Mouse (Mus musculus) lung, embryonic 16.5 days (tissue): ENCODE data around the gene Mphosph9. TPM values are rescaled to one million over a fixed set of nuclear protein-coding genes. Genes with fewer than 3 reads are reported as not detected.

Source experiments
- ATAC-seq: fragments of 200-750 bp; cut with Nextera tagmentation; 2 replicates; pipeline ENCODE4 v1.8.0; 2017; ENCODE audit warnings: low read depth, mild to moderate bottlenecking, moderate library complexity
- H3K27ac ChIP-seq: fragments of 300-500 bp; sonication (generic); 2 replicates; pipeline ENCODE4 v1.5.1; 2014; ENCODE audit warnings: mild to moderate bottlenecking, control low read depth, low read length
- H3K27me3 ChIP-seq: fragments of 300-500 bp; sonication (generic); 2 replicates; pipeline ENCODE4 v1.6.1; 2014; ENCODE audit warnings: low read depth, low read length, mixed read lengths; ENCODE audit not compliant: control insufficient read depth, insufficient read depth
- H3K36me3 ChIP-seq: fragments of 300-500 bp; sonication (generic); 2 replicates; pipeline ENCODE4 v1.6.1; 2014; ENCODE audit warnings: low read length; ENCODE audit not compliant: control insufficient read depth, insufficient read depth
- H3K4me1 ChIP-seq: fragments of 300-500 bp; sonication (generic); replicated peaks from 2 replicates; pipeline ENCODE4 v1.6.1; 2014; ENCODE audit warnings: low read length, mixed read lengths; ENCODE audit not compliant: control insufficient read depth, insufficient read depth
- H3K4me2 ChIP-seq: fragments of 300-500 bp; sonication (generic); 2 replicates; pipeline ENCODE4 v1.6.1; 2014; ENCODE audit warnings: low read depth, low read length, control low read depth
- H3K4me3 ChIP-seq: fragments of 300-500 bp; sonication (generic); 2 replicates; pipeline ENCODE4 v1.5.1; 2014; ENCODE audit warnings: mild to moderate bottlenecking, low read length, control low read depth
- H3K9ac ChIP-seq: fragments of 300-500 bp; sonication (generic); 2 replicates; pipeline ENCODE4 v1.6.1; 2014; ENCODE audit warnings: low read length, control low read depth
- H3K9me3 ChIP-seq: fragments of 300-500 bp; sonication (generic); 2 replicates; pipeline ENCODE4 v1.6.1; 2016; ENCODE audit warnings: low read length; ENCODE audit not compliant: control insufficient read depth
- WGBS: fragments of 180-500 bp; shearing (Covaris S2); extraction: QIAGEN DNeasy Blood & Tissue Kit; methylation state at CpG from one replicate; pipeline ENCODE4 v1.1.7; 2014; 5-methylcytosine and 5-hydroxymethylcytosine counted together
- polyA plus RNA-seq: library from polyadenylated mRNA; unstranded; fragments of >200 nt; fragmentation: Nextera tagmentation; extraction: Ambion mirVana; gene quantifications from 2 replicates; pipeline ENCODE4 v1.2.1, GENCODE M21; 2015

Mphosph9 gene
- polyA plus RNA-seq, 1 experiment from 2014 or later: 15.1 TPM

- 24% methylated on average over 22 of the region's 22 CpGs for WGBS
- no peak overlapping the region for H3K4me3 ChIP-seq
- no peak overlapping the region; the same call in 1 of the 2 replicates for H3K9ac ChIP-seq
Measured at GRCm38 (mm10) chr5:124240841-124241685, 86.7 kb downstream of the Mphosph9 start.

GRCm38 (mm10) chr5:124236180-124236579 is 91.6 kb downstream of the Mphosph9 start:
- Histone ChIP-seq H3K4me2 (no peak overlapping the region), H3K27ac (no peak overlapping the region), H3K9ac (no peak overlapping the region), H3K36me3 (no peaks in the 10 kb centered on the region), H3K4me1 (peaks cover 25% of the 10 kb centered on the region), H3K4me3 (no peak overlapping the region), H3K9me3 (no peaks in the 10 kb centered on the region), H3K27me3 (no peaks in the 10 kb centered on the region)
- 65% methylated on average over 4 of the region's 4 CpGs for WGBS
- ATAC-seq: no peak

More at GRCm38 (mm10) chr5:124240841-124241685, 86.7 kb downstream of the Mphosph9 start:
- no peaks in the 10 kb centered on the region for H3K27me3 ChIP-seq
- peaks cover 5% of the 10 kb centered on the region; the same call in 1 of the 2 replicates for H3K36me3 ChIP-seq
- peaks cover 16% of the 10 kb centered on the region for H3K4me1 ChIP-seq
- no peak overlapping the region for H3K4me2 ChIP-seq
- peak; percentile 31; the same call in 1 of the 2 replicates for ATAC-seq
- H3K9me3 ChIP-seq: no peaks in the 10 kb centered on the region
- H3K27ac ChIP-seq: 0 out of 2 replicates have a peak overlapping the region, but pooled peaks have one; percentile 3

DNA sequence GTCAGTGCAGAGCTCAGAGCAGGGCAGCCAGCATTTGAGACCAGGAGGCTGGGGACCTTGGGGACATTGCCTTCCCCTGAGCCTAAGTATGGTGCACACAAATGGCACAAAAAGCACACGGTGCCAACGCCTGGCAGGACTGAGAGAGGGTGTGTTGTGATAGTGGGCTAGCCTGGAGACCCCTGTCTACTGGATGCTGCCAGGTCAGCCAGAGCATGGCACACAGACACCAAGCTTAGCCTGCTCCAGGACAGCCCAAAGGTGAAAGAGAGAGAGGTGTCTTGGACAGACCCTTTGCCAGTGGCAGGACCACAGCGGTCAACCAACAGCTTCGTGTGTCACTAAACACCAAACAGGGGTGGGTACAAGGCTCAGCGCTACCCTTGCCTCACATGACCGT is 93.0 kb downstream of the Mphosph9 start:
- no peak overlapping the region for H3K4me3 ChIP-seq
- no peak overlapping the region for H3K4me2 ChIP-seq
- no peak overlapping the region for H3K9ac ChIP-seq
- no peaks in the 10 kb centered on the region for H3K36me3 ChIP-seq
- no peaks in the 10 kb centered on the region for H3K27me3 ChIP-seq
- WGBS: 90% methylated on average over 6 of the region's 6 CpGs
- no peak for ATAC-seq
- H3K9me3 ChIP-seq: no peaks in the 10 kb centered on the region
- peaks cover 21% of the 10 kb centered on the region for H3K4me1 ChIP-seq
- peak overlapping the region; percentile 47; the same call in 1 of the 2 replicates for H3K27ac ChIP-seq

GRCm38 (mm10) chr5:124233874-124234661 is 93.7 kb downstream of the Mphosph9 start:
- peak; percentile 43 for ATAC-seq
- no peak overlapping the region for H3K4me3 ChIP-seq
- H3K9me3 ChIP-seq: no peaks in the 10 kb centered on the region
- H3K4me2 ChIP-seq: no peak overlapping the region
- H3K36me3 ChIP-seq: no peaks in the 10 kb centered on the region
- H3K27me3 ChIP-seq: no peaks in the 10 kb centered on the region
- H3K27ac ChIP-seq: peak overlapping the region; percentile 47
- H3K9ac ChIP-seq: 0 out of 2 replicates have a peak overlapping the region, but pooled peaks have one; percentile 19
- H3K4me1 ChIP-seq: peaks cover 21% of the 10 kb centered on the region
- 43% methylated on average over 12 of the region's 12 CpGs for WGBS

GRCm38 (mm10) chr5:124233144-124233465 is 94.7 kb downstream of the Mphosph9 start:
- Histone ChIP-seq H3K9ac (no peak overlapping the region), H3K27ac (no peak overlapping the region), H3K27me3 (no peaks in the 10 kb centered on the region), H3K4me3 (no peak overlapping the region), H3K4me2 (no peak overlapping the region), H3K4me1 (peaks cover 21% of the 10 kb centered on the region), H3K36me3 (no peaks in the 10 kb centered on the region), H3K9me3 (no peaks in the 10 kb centered on the region)
- no peak for ATAC-seq
- 70% methylated on average over 8 of the region's 8 CpGs for WGBS

GRCm38 (mm10) chr5:124232360-124233143 is 95.2 kb downstream of the Mphosph9 start:
- Histone ChIP-seq H3K27me3 (no peaks in the 10 kb centered on the region), H3K4me2 (no peak overlapping the region), H3K36me3 (no peaks in the 10 kb centered on the region), H3K9me3 (no peaks in the 10 kb centered on the region), H3K27ac (no peak overlapping the region), H3K4me1 (peaks cover 21% of the 10 kb centered on the region), H3K9ac (no peak overlapping the region), H3K4me3 (no peak overlapping the region)
- 31% methylated on average over 18 of the region's 18 CpGs for WGBS
- peak; percentile 29; the same call in 1 of the 2 replicates for ATAC-seq

DNA sequence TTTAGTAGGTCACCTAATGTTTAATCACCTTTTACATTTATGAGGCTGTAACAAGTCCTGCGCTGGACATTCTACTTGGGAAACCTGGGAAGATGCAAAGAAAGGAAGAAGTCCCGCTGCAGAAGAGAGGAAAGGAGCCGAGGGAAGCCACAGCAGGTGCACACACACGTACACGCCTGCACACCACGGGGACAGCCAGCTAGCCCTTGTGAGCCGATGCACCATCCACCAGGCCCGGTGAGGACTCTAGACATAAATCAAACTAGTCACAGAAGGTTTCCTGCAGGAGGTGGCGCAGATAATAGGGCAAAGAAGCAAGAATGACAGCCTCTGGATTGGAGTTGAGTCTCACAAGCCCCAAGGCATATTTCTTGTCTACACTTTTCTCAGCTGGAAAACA is 97.3 kb downstream of the Mphosph9 start:
- no peak overlapping the region for H3K4me2 ChIP-seq
- no peaks in the 10 kb centered on the region for H3K9me3 ChIP-seq
- no peaks in the 10 kb centered on the region for H3K36me3 ChIP-seq
- H3K4me3 ChIP-seq: no peak overlapping the region
- WGBS: 74% methylated on average over 9 of the region's 9 CpGs
- no peak for ATAC-seq
- peaks cover 33% of the 10 kb centered on the region for H3K4me1 ChIP-seq
- H3K27ac ChIP-seq: no peak overlapping the region
- H3K9ac ChIP-seq: no peak overlapping the region
- no peaks in the 10 kb centered on the region for H3K27me3 ChIP-seq

DNA sequence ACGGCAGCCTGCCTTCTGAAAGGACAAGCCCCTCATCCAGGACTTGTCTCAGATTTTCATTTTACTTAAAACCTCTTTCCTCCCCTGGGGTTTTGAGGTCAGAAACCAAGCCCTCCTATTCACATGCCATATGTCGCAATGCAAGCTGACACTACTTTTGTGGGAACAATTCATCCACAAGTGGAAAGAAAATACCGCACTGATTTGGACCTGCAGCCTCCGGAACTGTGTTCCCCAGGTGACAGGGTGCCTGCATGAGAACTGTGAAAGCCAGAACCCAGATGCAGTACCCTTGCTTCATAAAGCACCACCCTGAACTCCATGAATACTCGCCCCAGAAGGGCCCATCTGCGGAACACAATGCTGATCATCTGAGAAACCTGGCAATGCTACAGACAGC is 100.6 kb downstream of the Mphosph9 start:
- no peak; the same call in 1 of the 2 replicates for ATAC-seq
- Histone ChIP-seq H3K9me3 (no peaks in the 10 kb centered on the region), H3K27me3 (no peaks in the 10 kb centered on the region), H3K4me2 (no peak overlapping the region), H3K36me3 (no peaks in the 10 kb centered on the region), H3K27ac (no peak overlapping the region), H3K4me3 (no peak overlapping the region), H3K9ac (no peak overlapping the region), H3K4me1 (peaks cover 25% of the 10 kb centered on the region)
- 48% methylated on average over 6 of the region's 6 CpGs for WGBS
